Mouse (Mus musculus): ENCODE results near the gene Gm21913.
"Not testable (repeated sequence)": the region's sequence is repeated elsewhere in the genome, so short reads cannot be mapped to it uniquely, and the experiment has no call there.

Gene Gm21913

DNA sequence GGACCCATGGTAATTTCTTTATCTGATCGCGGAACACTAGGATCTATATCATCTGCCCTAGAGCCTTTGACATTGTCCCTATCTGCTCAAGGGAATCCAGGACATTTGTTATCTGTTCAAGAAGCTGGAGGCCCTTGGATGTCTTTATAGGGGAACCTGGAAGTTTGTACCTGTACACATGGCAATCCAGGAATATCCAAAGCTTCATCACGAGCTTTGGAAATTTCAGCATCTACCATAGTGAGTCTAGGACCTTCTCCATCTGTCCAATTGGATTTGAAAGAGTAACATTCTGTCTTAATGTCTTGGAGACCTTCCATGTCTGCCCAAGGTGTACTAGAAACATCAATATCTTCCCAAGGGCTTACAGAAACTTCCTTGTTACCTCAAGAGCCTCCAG, at the start of gene Gm21913:
TSS of gene Gm21913 (plus strand) at position 301 of the 400 bp plus-strand sequence.
- DNase-seq (ENCODE audit: low spot score in 2 of 2), result not testable (repeated sequence)
